Mouse (Mus musculus) frontal cortex, adult 2 months (tissue): ENCODE data around the gene Nrtn. TPM values are rescaled to one million over a fixed set of nuclear protein-coding genes. Genes with fewer than 3 reads are reported as not detected.

Experiments
- DNase-seq, 2 experiments: peaks; one replicate each; pipeline ENCODE4 v3.0.0; 2022; ENCODE audit warnings: low spot score in 1 of 2; ENCODE audit errors: extremely low spot score in 1 of 2
- polyA plus RNA-seq: library from polyadenylated mRNA; depleted of rRNA; stranded (reverse); fragments of >200 nt; gene quantifications from 2 replicates; pipeline ENCODE4 v1.2.3, GENCODE M21; 2012; rRNA removed

Gene Nrtn
- polyA plus RNA-seq, 1 experiment, result 5.9 TPM

DNA sequence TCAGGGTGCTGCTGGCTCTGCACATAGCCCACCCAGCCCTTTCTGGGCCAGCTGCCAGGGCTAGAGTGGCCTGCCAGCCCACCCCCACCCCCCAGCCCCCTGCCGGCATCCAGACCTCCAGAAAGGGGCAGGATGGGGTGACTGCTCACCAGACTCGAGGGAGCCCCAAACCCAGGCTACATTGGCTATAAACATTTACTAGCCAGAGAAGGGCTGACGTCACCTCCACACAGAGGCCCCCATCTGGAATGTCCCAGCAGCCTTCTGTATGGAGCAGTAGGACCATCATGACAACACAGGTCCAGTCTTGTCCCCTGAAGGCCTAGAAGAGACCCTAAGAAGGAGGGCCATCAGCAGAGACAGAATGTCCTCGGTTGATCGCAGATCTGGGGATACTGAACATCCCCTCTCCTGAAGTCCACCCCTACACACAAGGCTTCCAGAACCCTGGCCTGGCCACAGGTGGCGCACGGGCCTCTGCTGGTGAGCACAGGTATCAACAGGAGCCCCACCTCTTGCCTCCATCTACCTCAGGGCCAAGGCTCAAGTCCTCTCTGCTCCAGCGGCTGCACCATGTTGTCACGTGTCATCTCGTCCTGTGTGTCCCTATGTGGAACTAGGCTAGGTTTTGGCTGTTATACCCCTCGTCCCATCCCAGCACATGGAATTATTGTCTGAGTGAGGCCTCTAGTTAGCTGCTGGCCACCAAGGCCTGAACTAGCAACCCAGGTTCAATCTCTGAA lies 33.7 kb downstream of the Nrtn start:
- no peak for DNase-seq

GRCm38 (mm10) chr17:56722441-56722840 lies 34.9 kb downstream of the Nrtn start:
- no peak for DNase-seq

GRCm38 (mm10) chr17:56717363-56718058 lies 39.8 kb downstream of the Nrtn start, which contains the start of the genes Ndufa11 and Vmac:
TSS of gene Ndufa11 (plus strand) at chr17:56717767.
TSS of gene Vmac (minus strand) at chr17:56718022.
- DNase-seq, result peak; percentile 89 to 94

GRCm38 (mm10) chr17:56716655-56717362 lies 40.5 kb downstream of the Nrtn start:
- peak; percentile 98 to 99 for DNase-seq

- DNase-seq, result no peak
Measured at GRCm38 (mm10) chr17:56715914-56716654, 41.2 kb downstream of the Nrtn start.

DNA sequence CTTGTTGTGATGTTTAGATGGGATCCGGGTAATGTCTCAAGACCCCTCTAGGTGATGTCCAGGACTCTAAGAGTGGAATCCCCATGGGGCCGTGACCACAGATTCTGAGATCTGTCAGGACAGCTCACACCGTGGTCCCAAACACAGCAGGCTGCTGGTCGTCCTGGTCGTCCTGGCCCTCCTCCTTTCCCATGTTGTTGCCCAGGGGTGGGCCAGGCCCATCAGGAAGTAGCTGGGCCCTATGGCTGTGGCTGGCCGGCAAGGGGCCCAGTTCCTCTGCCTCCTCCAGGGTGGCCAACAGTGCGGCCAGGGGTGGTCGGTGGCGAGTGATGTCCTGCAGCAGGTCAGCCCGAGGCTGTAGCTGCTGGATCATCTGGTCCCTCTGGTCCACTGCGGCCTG lies 42.0 kb downstream of the Nrtn start:
- no peak for DNase-seq

DNA sequence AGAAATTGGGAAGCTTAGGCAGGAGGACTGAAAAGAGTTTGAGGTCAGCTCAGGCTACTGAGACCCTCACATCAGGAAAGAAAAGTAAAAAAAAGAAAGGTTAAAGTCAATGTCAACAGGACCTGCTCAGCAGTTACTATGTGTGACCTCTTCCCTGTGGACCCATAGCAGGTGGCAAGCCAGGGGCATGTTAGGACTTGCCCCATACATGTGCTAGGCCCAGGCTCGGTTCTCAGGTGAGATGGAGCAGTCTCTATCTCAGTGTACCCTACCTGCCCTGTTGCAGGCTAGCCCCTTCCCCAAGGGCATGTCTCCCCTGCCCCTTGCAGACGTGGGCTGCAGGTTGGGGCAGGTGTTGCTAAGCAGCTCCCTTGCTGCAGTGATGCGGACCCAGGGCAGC lies 47.6 kb downstream of the Nrtn start:
- DNase-seq, result no peak

- DNase-seq, result no peak
Measured at GRCm38 (mm10) chr17:56708692-56709091, 48.6 kb downstream of the Nrtn start.

DNA sequence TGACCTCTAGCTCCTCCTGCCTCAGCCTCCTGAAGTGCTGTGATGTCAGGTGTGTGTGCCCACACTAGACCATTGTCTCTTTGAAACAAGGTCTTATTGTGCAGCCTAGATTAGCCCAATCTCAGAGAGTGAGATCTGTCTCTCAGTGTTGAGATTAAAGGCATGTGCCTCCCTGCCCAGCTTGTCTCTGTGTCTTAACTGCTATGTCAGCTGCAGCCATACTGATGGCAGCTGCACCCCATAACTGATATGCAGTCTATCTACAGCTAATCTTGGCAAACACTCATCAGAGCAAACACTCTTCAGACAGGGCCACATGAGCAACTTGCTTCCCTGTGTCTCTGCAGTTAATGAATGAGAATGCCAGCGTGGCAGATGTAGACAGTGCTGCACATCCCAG lies 50.8 kb downstream of the Nrtn start:
- no peak for DNase-seq

GRCm38 (mm10) chr17:56703038-56703437 lies 54.3 kb downstream of the Nrtn start:
- no peak for DNase-seq

Other genes starting within 250 kb of the Nrtn start
- not detected in 2 replicates for gene Znrf4, start 245.1 kb downstream of the Nrtn start, polyA plus RNA-seq
- 3.1 and 3.7 TPM in 2 replicates for gene Gm20219, start 203.1 kb downstream of the Nrtn start, polyA plus RNA-seq
- gene Safb2, start 172.9 kb downstream of the Nrtn start, polyA plus RNA-seq, result 160 and 162 TPM in 2 replicates
- gene Safb, start 172.7 kb downstream of the Nrtn start, polyA plus RNA-seq, result 140 and 144 TPM in 2 replicates
- 162 and 185 TPM in 2 replicates for gene 2410015M20Rik, start 147.8 kb downstream of the Nrtn start, polyA plus RNA-seq
- gene Rpl36, start 144.1 kb downstream of the Nrtn start, polyA plus RNA-seq, result 1,013 and 1,153 TPM in 2 replicates
- gene Lonp1, start 130.6 kb downstream of the Nrtn start, polyA plus RNA-seq, result 72.2 and 86.2 TPM in 2 replicates
- 2.4 and 2.6 TPM in 2 replicates for gene Catsperd, start 129.4 kb downstream of the Nrtn start, polyA plus RNA-seq
- gene Ranbp3, start 84.2 kb downstream of the Nrtn start, polyA plus RNA-seq, result 103 and 110 TPM in 2 replicates
- gene Ndufa11, start 39.8 kb downstream of the Nrtn start, polyA plus RNA-seq, result 336 and 372 TPM in 2 replicates
- gene Vmac, start 39.5 kb downstream of the Nrtn start, polyA plus RNA-seq, result 18.7 and 22.4 TPM in 2 replicates
- gene Dus3l, start 7.2 kb upstream of the Nrtn start, polyA plus RNA-seq, result 145 and 149 TPM in 2 replicates
- gene Prr22, start 12.7 kb upstream of the Nrtn start, polyA plus RNA-seq, result 3.5 and 4.2 TPM in 2 replicates
- 3.6 and 4.0 TPM in 2 replicates for gene Rfx2, start 73.5 kb upstream of the Nrtn start, polyA plus RNA-seq
- gene Acsbg2, start 116.9 kb upstream of the Nrtn start, polyA plus RNA-seq, result 0.04 TPM in 1 of 2 replicates, not detected in the other
- 0.12 and 0.15 TPM in 2 replicates for gene 1700061G19Rik, start 117.9 kb upstream of the Nrtn start, polyA plus RNA-seq
- 73.3 and 80.1 TPM in 2 replicates for gene Mllt1, start 177.9 kb upstream of the Nrtn start, polyA plus RNA-seq
- not detected in 2 replicates for gene Acer1, start 224.6 kb upstream of the Nrtn start, polyA plus RNA-seq
- 146 and 147 TPM in 2 replicates for gene Clpp, start 232.8 kb upstream of the Nrtn start, polyA plus RNA-seq
- 32.4 and 36.0 TPM in 2 replicates for gene Alkbh7, start 239.8 kb upstream of the Nrtn start, polyA plus RNA-seq
- 0.44 TPM in 1 of 2 replicates, not detected in the other for gene Pspn, start 242.5 kb upstream of the Nrtn start, polyA plus RNA-seq